Mouse (Mus musculus): ENCODE results near the gene Fcgr1. TPM values are rescaled to one million over a fixed set of nuclear protein-coding genes. Genes with fewer than 3 reads are reported as not detected.
A peak's percentile ranks its signal among the peaks of the same experiment; 100 is the strongest.
"Not testable (repeated sequence)": the region's sequence is repeated elsewhere in the genome, so short reads cannot be mapped to it uniquely, and the experiment has no call there.

Gene Fcgr1
- polyA plus RNA-seq, 1 experiment from 2014 or later = 4.1 TPM

- peak within 1 kb of the TSS; percentile 58 for H3K4me3 ChIP-seq (ENCODE audit: low read depth, low read length)
- H3K9me3 ChIP-seq (ENCODE audit: control insufficient read depth, low read length); H3K36me3 ChIP-seq (ENCODE audit: control insufficient read depth, insufficient read depth, low read length); H3K27me3 ChIP-seq (replicated peaks; ENCODE audit: control insufficient read depth, insufficient read depth, low read length): not testable (repeated sequence)
- under 1% methylated on average over 23 of the region's 88 CpGs for WGBS
- ATAC-seq (replicated peaks; ENCODE audit: low FRiP score) = peak; percentile 76
- H3K9ac ChIP-seq (ENCODE audit: low read depth, low read length) = peak within 1 kb of the TSS; percentile 95
- peaks cover 27% of the 10 kb centered on the region for H3K4me1 ChIP-seq (replicated peaks; ENCODE audit: control insufficient read depth, insufficient read depth, low read length)
- peak; percentile 82 for DNase-seq (ENCODE audit: low spot score)
- H3K4me2 ChIP-seq = peak within 1 kb of the TSS; percentile 76
- peak within 1 kb of the TSS; percentile 100 for H3K27ac ChIP-seq (ENCODE audit: low read depth, low read length)
These were observed 48.5 kb downstream of the Fcgr1 start, which contains the start of gene Hist2h2aa1 for GRCm38 (mm10) chr3:96245003-96245886. TSS of gene Hist2h2aa1 (plus strand) at chr3:96245497.

GRCm38 (mm10) chr3:96243921-96244572 is 49.7 kb downstream of the Fcgr1 start:
- peaks cover 25% of the 10 kb centered on the region for H3K4me1 ChIP-seq (replicated peaks; ENCODE audit: control insufficient read depth, insufficient read depth, low read length)
- 68% methylated on average over 7 of the region's 7 CpGs for WGBS
- H3K9ac ChIP-seq (ENCODE audit: low read depth, low read length) = peak overlapping the region; percentile 95
- H3K9me3 ChIP-seq (ENCODE audit: control insufficient read depth, low read length) = no peaks in the 10 kb centered on the region
- H3K4me3 ChIP-seq (ENCODE audit: low read depth, low read length) = peak overlapping the region; percentile 58; the same call in 1 of the 2 replicates
- no peaks in the 10 kb centered on the region for H3K27me3 ChIP-seq (replicated peaks; ENCODE audit: control insufficient read depth, insufficient read depth, low read length)
- no peaks in the 10 kb centered on the region for H3K36me3 ChIP-seq (ENCODE audit: control insufficient read depth, insufficient read depth, low read length)
- no peak for DNase-seq (ENCODE audit: low spot score)
- peak overlapping the region; percentile 100 for H3K27ac ChIP-seq (ENCODE audit: low read depth, low read length)
- H3K4me2 ChIP-seq = peak overlapping the region; percentile 76
- no peak for ATAC-seq (replicated peaks; ENCODE audit: low FRiP score)

GRCm38 (mm10) chr3:96240799-96241197 is 53.0 kb downstream of the Fcgr1 start:
- H3K27me3 ChIP-seq (replicated peaks; ENCODE audit: control insufficient read depth, insufficient read depth, low read length) = no peaks in the 10 kb centered on the region
- no peak for ATAC-seq (replicated peaks; ENCODE audit: low FRiP score)
- H3K4me3 ChIP-seq (ENCODE audit: low read depth, low read length) = 0 out of 2 replicates have a peak overlapping the region, but pooled peaks have one; percentile 12
- peak overlapping the region; percentile 76 for H3K27ac ChIP-seq (ENCODE audit: low read depth, low read length)
- H3K4me2 ChIP-seq = peak overlapping the region; percentile 48
- DNase-seq (ENCODE audit: low spot score) = no peak
- H3K36me3 ChIP-seq (ENCODE audit: control insufficient read depth, insufficient read depth, low read length) = no peaks in the 10 kb centered on the region
- peaks cover 20% of the 10 kb centered on the region for H3K4me1 ChIP-seq (replicated peaks; ENCODE audit: control insufficient read depth, insufficient read depth, low read length)
- no peaks in the 10 kb centered on the region for H3K9me3 ChIP-seq (ENCODE audit: control insufficient read depth, low read length)
- 83% methylated on average over 9 of the region's 9 CpGs for WGBS
- H3K9ac ChIP-seq (ENCODE audit: low read depth, low read length) = peak overlapping the region; percentile 17; the same call in 1 of the 2 replicates

GRCm38 (mm10) chr3:96239949-96240798 is 53.6 kb downstream of the Fcgr1 start, which contains the start of gene Hist2h2aa2:
TSS of gene Hist2h2aa2 (minus strand) at chr3:96240276.
- DNase-seq (ENCODE audit: low spot score); H3K36me3 ChIP-seq (ENCODE audit: control insufficient read depth, insufficient read depth, low read length); H3K27me3 ChIP-seq (replicated peaks; ENCODE audit: control insufficient read depth, insufficient read depth, low read length); H3K9me3 ChIP-seq (ENCODE audit: control insufficient read depth, low read length): not testable (repeated sequence)
- peak; percentile 66 for ATAC-seq (replicated peaks; ENCODE audit: low FRiP score)
- H3K4me3 ChIP-seq (ENCODE audit: low read depth, low read length) = 0 out of 2 replicates have a peak within 1 kb of the TSS, but pooled peaks have one; percentile 12
- peak within 1 kb of the TSS; percentile 17; the same call in 1 of the 2 replicates for H3K9ac ChIP-seq (ENCODE audit: low read depth, low read length)
- H3K4me2 ChIP-seq = peak within 1 kb of the TSS; percentile 48
- WGBS = 5% methylated on average over 24 of the region's 85 CpGs
- peak within 1 kb of the TSS; percentile 76 for H3K27ac ChIP-seq (ENCODE audit: low read depth, low read length)
- peaks cover 20% of the 10 kb centered on the region for H3K4me1 ChIP-seq (replicated peaks; ENCODE audit: control insufficient read depth, insufficient read depth, low read length)

GRCm38 (mm10) chr3:96238954-96239793 is 54.6 kb downstream of the Fcgr1 start, which contains the start of gene Hist2h3c2:
TSS of gene Hist2h3c2 (minus strand) at chr3:96239127.
- H3K9me3 ChIP-seq (ENCODE audit: control insufficient read depth, low read length); H3K27me3 ChIP-seq (replicated peaks; ENCODE audit: control insufficient read depth, insufficient read depth, low read length); DNase-seq (ENCODE audit: low spot score); H3K36me3 ChIP-seq (ENCODE audit: control insufficient read depth, insufficient read depth, low read length): not testable (repeated sequence)
- Histone ChIP-seq H3K9ac (ENCODE audit: low read depth, low read length) (peak within 1 kb of the TSS; percentile 76), H3K4me2 (peak within 1 kb of the TSS; percentile 81), H3K4me1 (replicated peaks; ENCODE audit: control insufficient read depth, insufficient read depth, low read length) (peaks cover 16% of the 10 kb centered on the region), H3K27ac (ENCODE audit: low read depth, low read length) (peak within 1 kb of the TSS; percentile 89), H3K4me3 (ENCODE audit: low read depth, low read length) (peak within 1 kb of the TSS; percentile 52)
- peak; percentile 84 for ATAC-seq (replicated peaks; ENCODE audit: low FRiP score)
- 0% methylated on average over 22 of the region's 68 CpGs for WGBS

- Histone ChIP-seq H3K4me3 (ENCODE audit: low read depth, low read length) (peak overlapping the region; percentile 52), H3K27ac (ENCODE audit: low read depth, low read length) (peak overlapping the region; percentile 89), H3K4me1 (replicated peaks; ENCODE audit: control insufficient read depth, insufficient read depth, low read length) (peaks cover 9% of the 10 kb centered on the region), H3K9ac (ENCODE audit: low read depth, low read length) (peak overlapping the region; percentile 76), H3K36me3 (ENCODE audit: control insufficient read depth, insufficient read depth, low read length) (no peaks in the 10 kb centered on the region), H3K9me3 (ENCODE audit: control insufficient read depth, low read length) (no peaks in the 10 kb centered on the region), H3K4me2 (peak overlapping the region; percentile 81), H3K27me3 (replicated peaks; ENCODE audit: control insufficient read depth, insufficient read depth, low read length) (no peaks in the 10 kb centered on the region)
- peak; percentile 11; the same call in 1 of the 2 replicates for ATAC-seq (replicated peaks; ENCODE audit: low FRiP score)
- WGBS = under 1% methylated on average over 12 of the region's 12 CpGs
- peak; percentile 63 for DNase-seq (ENCODE audit: low spot score)
These were observed 55.8 kb downstream of the Fcgr1 start for GRCm38 (mm10) chr3:96237904-96238511.

GRCm38 (mm10) chr3:96237335-96237903 is 56.4 kb downstream of the Fcgr1 start:
- 23% methylated on average over 7 of the region's 7 CpGs for WGBS
- Histone ChIP-seq H3K9ac (ENCODE audit: low read depth, low read length) (peak overlapping the region; percentile 76), H3K4me3 (ENCODE audit: low read depth, low read length) (peak overlapping the region; percentile 52), H3K36me3 (ENCODE audit: control insufficient read depth, insufficient read depth, low read length) (no peaks in the 10 kb centered on the region), H3K4me1 (replicated peaks; ENCODE audit: control insufficient read depth, insufficient read depth, low read length) (peaks cover 9% of the 10 kb centered on the region), H3K9me3 (ENCODE audit: control insufficient read depth, low read length) (no peaks in the 10 kb centered on the region), H3K27ac (ENCODE audit: low read depth, low read length) (peak overlapping the region; percentile 89), H3K27me3 (replicated peaks; ENCODE audit: control insufficient read depth, insufficient read depth, low read length) (no peaks in the 10 kb centered on the region), H3K4me2 (peak overlapping the region; percentile 81)
- ATAC-seq (replicated peaks; ENCODE audit: low FRiP score) = no peak
- peak; percentile 61 for DNase-seq (ENCODE audit: low spot score)
